Mouse (Mus musculus): ENCODE data around the gene Itpr3.

DNA sequence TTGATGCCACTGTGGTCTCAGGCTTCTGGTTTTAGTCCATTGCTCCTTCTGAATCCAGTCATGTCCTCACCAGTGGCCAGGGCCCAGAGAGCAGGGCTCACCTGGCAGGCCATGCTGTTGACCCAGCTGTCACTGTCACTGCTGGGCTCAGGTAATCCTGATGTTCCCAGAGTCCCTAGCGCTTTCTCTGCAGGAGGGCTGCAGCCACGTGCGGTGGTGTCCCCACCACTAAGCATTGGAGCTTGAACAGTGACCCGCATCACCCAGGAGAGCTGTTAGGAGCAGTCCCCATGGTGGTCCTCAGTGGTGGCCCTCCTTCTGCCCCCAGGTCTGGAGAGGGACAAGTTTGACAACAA is 62.4 kb downstream of the Itpr3 start:
- TF ChIP-seq POLR2A (IDR thresholded peaks at IDR 0.05; ENCODE audit: insufficient read depth, low read length) (no peak), CTCF (IDR thresholded peaks at IDR 0.05; ENCODE audit: low read depth, low read length) (no peak)

Measured in ES-Bruce4 (cell line).